Mouse (Mus musculus) neural tube, embryonic 14.5 days (tissue): ENCODE results near the gene Mettl22. TPM values are rescaled to one million over a fixed set of nuclear protein-coding genes. Genes with fewer than 3 reads are reported as not detected.

Experiments used
- ATAC-seq: fragments of 200-750 bp; cut with Nextera tagmentation; 2 replicates; pipeline ENCODE4 v1.8.0; 2017; ENCODE audit warnings: low read depth, mild to moderate bottlenecking, moderate TSS enrichment, moderate library complexity
- H3K27ac ChIP-seq: fragments of 300-500 bp; sonication (generic); 2 replicates; pipeline ENCODE4 v1.5.1; 2014; ENCODE audit warnings: low read depth, mild to moderate bottlenecking, control low read depth, low read length, moderate library complexity, mixed read lengths
- H3K27me3 ChIP-seq: fragments of 300-500 bp; sonication (generic); 2 replicates; pipeline ENCODE4 v1.6.1; 2014; ENCODE audit warnings: low read length; ENCODE audit not compliant: control insufficient read depth, insufficient read depth
- H3K36me3 ChIP-seq: fragments of 300-500 bp; sonication (generic); 2 replicates; pipeline ENCODE4 v1.6.1; 2014; ENCODE audit warnings: low read length, mixed read lengths; ENCODE audit not compliant: control insufficient read depth, insufficient read depth
- H3K4me1 ChIP-seq: fragments of 300-500 bp; sonication (generic); 2 replicates; pipeline ENCODE4 v1.6.1; 2014; ENCODE audit warnings: low read length; ENCODE audit not compliant: control insufficient read depth, insufficient read depth
- H3K4me2 ChIP-seq: fragments of 300-500 bp; sonication (generic); 2 replicates; pipeline ENCODE4 v1.6.1; 2014; ENCODE audit warnings: mild to moderate bottlenecking, low read depth, low read length, control low read depth
- H3K4me3 ChIP-seq: fragments of 300-500 bp; sonication (generic); 2 replicates; pipeline ENCODE4 v1.5.1; 2014; ENCODE audit warnings: low read depth, low read length, control low read depth, mixed read lengths
- H3K9ac ChIP-seq: fragments of 300-500 bp; sonication (generic); replicated peaks from 2 replicates; pipeline ENCODE4 v1.6.1; 2014; ENCODE audit warnings: low read depth, mild to moderate bottlenecking, control low read depth, low read length, mixed read lengths
- H3K9me3 ChIP-seq: fragments of 300-500 bp; sonication (generic); 2 replicates; pipeline ENCODE4 v1.6.1; 2016; ENCODE audit warnings: low read length; ENCODE audit not compliant: control insufficient read depth
- WGBS: fragments of 180-500 bp; shearing (Covaris S2); extraction: QIAGEN DNeasy Blood & Tissue Kit; methylation state at CpG from one replicate; pipeline ENCODE4 v1.1.7; 2014; 5-methylcytosine and 5-hydroxymethylcytosine counted together
- polyA plus RNA-seq: library from polyadenylated mRNA; unstranded; fragments of >200 nt; fragmentation: Nextera tagmentation; extraction: Ambion mirVana; gene quantifications from 2 replicates; pipeline ENCODE4 v1.2.1, GENCODE M21; 2014

The Mettl22 gene
- polyA plus RNA-seq, 1 experiment from 2014 or later, result 63.4 TPM

GRCm38 (mm10) chr16:8533477-8533876, 62.9 kb downstream of the Mettl22 start:
- H3K9ac ChIP-seq, result no peak overlapping the region
- no peak overlapping the region for H3K4me3 ChIP-seq
- no peaks in the 10 kb centered on the region for H3K36me3 ChIP-seq
- no peaks in the 10 kb centered on the region for H3K9me3 ChIP-seq
- H3K27me3 ChIP-seq, result no peaks in the 10 kb centered on the region
- no peak overlapping the region for H3K4me2 ChIP-seq
- H3K4me1 ChIP-seq, result peaks cover 13% of the 10 kb centered on the region
- 91% methylated on average over 6 of the region's 6 CpGs for WGBS
- ATAC-seq, result no peak
- no peak overlapping the region for H3K27ac ChIP-seq

GRCm38 (mm10) chr16:8534466-8535200, 64.0 kb downstream of the Mettl22 start:
- Histone ChIP-seq H3K27ac (peak overlapping the region; percentile 28; the same call in 1 of the 2 replicates), H3K4me3 (no peak overlapping the region), H3K4me2 (no peak overlapping the region), H3K36me3 (no peaks in the 10 kb centered on the region), H3K9ac (no peak overlapping the region), H3K9me3 (no peaks in the 10 kb centered on the region), H3K27me3 (no peaks in the 10 kb centered on the region), H3K4me1 (peaks cover 24% of the 10 kb centered on the region)
- 76% methylated on average over 11 of the region's 11 CpGs for WGBS
- no peak for ATAC-seq

- no peaks in the 10 kb centered on the region for H3K36me3 ChIP-seq
- H3K27me3 ChIP-seq, result no peaks in the 10 kb centered on the region
- H3K9ac ChIP-seq, result no peak overlapping the region
- no peaks in the 10 kb centered on the region for H3K9me3 ChIP-seq
- WGBS, result 70% methylated on average over 6 of the region's 6 CpGs
- H3K4me1 ChIP-seq, result peaks cover 32% of the 10 kb centered on the region
- H3K27ac ChIP-seq, result peak overlapping the region; percentile 28; the same call in 1 of the 2 replicates
- no peak for ATAC-seq
- H3K4me2 ChIP-seq, result no peak overlapping the region
- no peak overlapping the region for H3K4me3 ChIP-seq
Observed at GRCm38 (mm10) chr16:8535411-8535810, 64.8 kb downstream of the Mettl22 start.

- WGBS, result 12% methylated on average over 9 of the region's 9 CpGs
- Histone ChIP-seq H3K4me1 (peaks cover 44% of the 10 kb centered on the region), H3K9ac (peak overlapping the region; percentile 34; the same call in 1 of the 2 replicates)
Observed at GRCm38 (mm10) chr16:8539150-8539865, 68.7 kb downstream of the Mettl22 start.

More at GRCm38 (mm10) chr16:8539150-8539865, 68.7 kb downstream of the Mettl22 start:
- no peaks in the 10 kb centered on the region for H3K27me3 ChIP-seq
- peak overlapping the region; percentile 17 for H3K4me2 ChIP-seq
- H3K9me3 ChIP-seq, result no peaks in the 10 kb centered on the region
- ATAC-seq, result peak; percentile 87
- H3K36me3 ChIP-seq, result no peaks in the 10 kb centered on the region
- peak overlapping the region; percentile 3; the same call in 1 of the 2 replicates for H3K4me3 ChIP-seq
- peak overlapping the region; percentile 94 for H3K27ac ChIP-seq

Other genes with a start within 250 kb of the Mettl22 start
- 0.19 and 0.28 TPM in 2 replicates for gene Tmem114, start 45.7 kb upstream of the Mettl22 start, polyA plus RNA-seq
- gene Abat, start 42.6 kb downstream of the Mettl22 start, polyA plus RNA-seq, result 84.9 and 115 TPM in 2 replicates
- 38.7 and 39.4 TPM in 2 replicates for gene Pmm2, start 166.9 kb downstream of the Mettl22 start, polyA plus RNA-seq
- 13.8 and 17.7 TPM in 2 replicates for gene Tmem186, start 166.9 kb downstream of the Mettl22 start, polyA plus RNA-seq
- gene Carhsp1, start 201.4 kb downstream of the Mettl22 start, polyA plus RNA-seq, result 58.5 and 73.7 TPM in 2 replicates
- gene Gm5767, start 210.0 kb downstream of the Mettl22 start, polyA plus RNA-seq, result not detected in 2 replicates